Mouse (Mus musculus): ENCODE data around the gene Gm12166. TPM values are rescaled to one million over a fixed set of nuclear protein-coding genes. Genes with fewer than 3 reads are reported as not detected.

The Gm12166 gene
- total and polyA plus RNA-seq, 3 experiments, result 1.2 to 4.6 (median 1.6) TPM

DNA sequence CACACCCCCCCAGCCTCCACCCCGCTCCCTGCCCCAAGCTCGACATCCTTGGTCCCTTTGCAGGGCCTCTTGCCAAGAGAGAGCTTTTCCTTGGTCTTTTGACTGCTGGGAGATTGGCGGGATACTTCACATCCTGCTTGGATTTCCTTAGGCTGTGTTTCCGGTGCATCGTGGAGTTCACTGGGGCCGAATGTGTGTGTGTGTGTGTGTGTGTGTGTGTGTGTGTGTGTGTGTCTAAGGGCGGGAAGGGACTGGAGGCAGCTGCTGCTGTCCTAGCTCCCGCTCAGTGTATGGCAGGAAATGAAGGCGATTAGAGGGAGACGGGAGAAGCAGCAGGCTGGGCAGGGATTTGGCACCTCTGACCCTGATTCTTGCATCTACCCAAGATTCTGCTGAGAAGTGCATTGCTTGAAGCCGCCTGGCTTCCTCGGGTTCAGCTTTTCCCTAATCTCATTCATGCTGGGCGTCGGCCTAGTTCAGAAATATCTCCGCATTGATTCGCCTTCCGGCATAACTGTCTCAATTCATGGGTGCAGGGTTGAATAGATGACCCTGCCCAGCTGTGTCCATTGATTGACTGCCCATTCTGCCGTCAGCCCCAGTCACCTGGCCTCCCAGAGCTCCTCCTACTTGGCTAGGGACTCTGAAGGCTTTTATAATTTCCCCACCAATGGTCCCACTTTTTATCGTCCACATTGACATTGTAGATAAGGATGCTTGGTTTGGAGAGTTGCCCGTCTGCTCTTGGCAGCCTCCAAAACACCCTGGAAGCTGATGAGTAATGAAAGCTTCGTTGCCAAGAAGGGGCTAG is 13.3 kb upstream of the Gm12166 start:
- H3K9ac ChIP-seq (ENCODE audit: low read depth, low read length), result no peak overlapping the region
- no peaks in the 10 kb centered on the region for H3K79me2 ChIP-seq (replicated peaks; ENCODE audit: control insufficient read depth, insufficient read depth, low read length)
- intact Hi-C loops (cut with DNase I), result loop anchor here (1.0 kb wide), 1 partner anchor 57 kb away; no protein-coding TSS in a partner anchor
- WGBS, result 5% methylated on average over 20 of the region's 21 CpGs
- H3K4me1 ChIP-seq (ENCODE audit: control insufficient read depth, insufficient read depth, low read length), result peaks cover 47% of the 10 kb centered on the region
- H3K4me3 ChIP-seq, result no peak overlapping the region; the same call in 1 of the 2 replicates
- TF ChIP-seq POLR2A (IDR thresholded peaks at IDR 0.05; ENCODE audit: insufficient read depth, low read depth, low read length) (no peak), EP300 (IDR thresholded peaks at IDR 0.05; ENCODE audit: insufficient read depth, low read depth, low read length) (peak; percentile 78), CTCF (IDR thresholded peaks at IDR 0.05) (no peak)
- H3K27ac ChIP-seq, result peak overlapping the region; percentile 90
- H3K27me3 ChIP-seq (ENCODE audit: control insufficient read depth, insufficient read depth, low read length), result no peaks in the 10 kb centered on the region
- peak; percentile 77 to 87 for DNase-seq
- peaks cover 30% of the 10 kb centered on the region for H3K36me3 ChIP-seq (ENCODE audit: control insufficient read depth, insufficient read depth, low read length)

DNA sequence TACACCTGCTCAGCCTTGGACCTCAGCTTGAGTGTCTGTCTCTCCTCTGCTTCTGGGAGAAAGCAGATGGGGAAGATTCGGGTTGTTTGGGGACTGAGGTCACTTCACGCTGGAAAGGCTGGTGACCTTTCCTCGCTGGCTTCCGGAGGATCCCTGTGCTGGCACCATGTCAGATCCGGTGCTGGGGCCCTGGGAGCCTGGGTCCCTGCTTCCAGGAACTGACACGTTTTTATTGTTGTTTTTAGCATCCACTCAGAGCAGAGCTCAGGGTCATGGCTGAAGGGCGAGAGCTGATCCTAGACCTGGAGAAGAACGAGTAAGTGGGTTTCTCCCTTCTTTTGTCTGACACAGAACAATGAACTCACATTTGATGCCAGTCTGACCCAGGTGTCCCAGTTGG is 12.6 kb upstream of the Gm12166 start:
- peaks cover 24% of the 10 kb centered on the region for H3K36me3 ChIP-seq (ENCODE audit: control insufficient read depth, insufficient read depth, low read length)
- TF ChIP-seq EP300 (IDR thresholded peaks at IDR 0.05; ENCODE audit: insufficient read depth, low read depth, low read length) (no peak), CTCF (IDR thresholded peaks at IDR 0.05) (no peak), POLR2A (IDR thresholded peaks at IDR 0.05; ENCODE audit: insufficient read depth, low read depth, low read length) (no peak)
- 6% methylated on average over 8 of the region's 8 CpGs for WGBS
- intact Hi-C loops (cut with DNase I), result loop anchor here (1.0 kb wide), 1 partner anchor 58 kb away; no protein-coding TSS in a partner anchor
- peak; percentile 66 to 67 for DNase-seq
- peak overlapping the region; percentile 21; the same call in 1 of the 2 replicates for H3K9ac ChIP-seq (ENCODE audit: low read depth, low read length)
- peak overlapping the region; percentile 13; the same call in 1 of the 2 replicates for H3K4me3 ChIP-seq
- no peaks in the 10 kb centered on the region for H3K27me3 ChIP-seq (ENCODE audit: control insufficient read depth, insufficient read depth, low read length)
- 0 out of 2 replicates have a peak, but pooled peaks cover 1% of the 10 kb centered on the region for H3K79me2 ChIP-seq (replicated peaks; ENCODE audit: control insufficient read depth, insufficient read depth, low read length)
- peak overlapping the region; percentile 90 for H3K27ac ChIP-seq
- peaks cover 46% of the 10 kb centered on the region for H3K4me1 ChIP-seq (ENCODE audit: control insufficient read depth, insufficient read depth, low read length)

DNA sequence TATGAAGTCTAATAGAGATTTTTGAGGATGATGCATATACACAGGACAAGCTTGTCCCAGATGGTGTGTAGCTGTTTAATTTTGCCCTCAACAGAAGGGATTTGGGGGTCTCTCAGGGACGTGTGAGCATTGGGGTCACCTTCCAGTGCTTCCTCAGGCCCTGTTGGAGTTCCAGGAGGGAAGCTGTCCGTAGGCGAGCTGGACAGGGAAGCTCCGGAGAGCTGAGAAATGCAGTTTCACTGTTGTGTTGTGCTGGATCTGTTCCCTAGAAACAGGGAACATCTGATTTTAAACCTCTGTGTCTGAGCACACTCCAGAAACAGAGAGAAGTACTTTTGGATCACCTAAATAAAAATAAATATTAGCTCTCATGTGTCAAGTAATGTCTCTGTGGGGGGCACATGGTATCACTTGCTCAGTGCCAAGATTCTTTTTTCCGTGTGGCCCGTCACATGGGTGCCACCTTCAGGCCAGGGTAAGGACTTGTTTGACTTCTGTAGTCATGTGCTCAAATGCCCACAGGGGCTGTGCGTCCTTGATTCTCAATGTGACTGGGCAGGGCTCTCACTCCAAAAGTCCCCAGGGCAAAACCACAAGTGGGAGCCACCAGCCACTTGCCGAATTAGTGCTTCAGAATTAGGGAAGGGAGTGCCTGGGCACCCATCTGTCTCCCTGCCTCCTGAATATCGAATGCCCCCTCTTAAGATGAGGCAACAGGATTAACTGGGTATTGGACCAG is 11.0 kb upstream of the Gm12166 start:
- Histone ChIP-seq H3K4me3 (no peak overlapping the region), H3K79me2 (replicated peaks; ENCODE audit: control insufficient read depth, insufficient read depth, low read length) (0 out of 2 replicates have a peak, but pooled peaks cover 2% of the 10 kb centered on the region), H3K9ac (ENCODE audit: low read depth, low read length) (peak overlapping the region; percentile 28; the same call in 1 of the 2 replicates), H3K27me3 (ENCODE audit: control insufficient read depth, insufficient read depth, low read length) (no peaks in the 10 kb centered on the region), H3K36me3 (ENCODE audit: control insufficient read depth, insufficient read depth, low read length) (peaks cover 23% of the 10 kb centered on the region), H3K27ac (peak overlapping the region; percentile 90), H3K4me1 (ENCODE audit: control insufficient read depth, insufficient read depth, low read length) (peaks cover 40% of the 10 kb centered on the region)
- peak; percentile 96 for TF ChIP-seq EP300 (IDR thresholded peaks at IDR 0.05; ENCODE audit: insufficient read depth, low read depth, low read length)
- TF ChIP-seq CTCF (IDR thresholded peaks at IDR 0.05), result peak; percentile 59
- TF ChIP-seq POLR2A (IDR thresholded peaks at IDR 0.05; ENCODE audit: insufficient read depth, low read depth, low read length), result 0 out of 2 replicates have a peak, but pooled peaks have one; percentile 15
- DNase-seq, result peak; percentile 69 to 84
- WGBS, result 12% methylated on average over 9 of the region's 9 CpGs
- intact Hi-C loops (cut with DNase I), result loop anchor here (1.0 kb wide), 1 partner anchor 47 kb away; no protein-coding TSS in a partner anchor

DNA sequence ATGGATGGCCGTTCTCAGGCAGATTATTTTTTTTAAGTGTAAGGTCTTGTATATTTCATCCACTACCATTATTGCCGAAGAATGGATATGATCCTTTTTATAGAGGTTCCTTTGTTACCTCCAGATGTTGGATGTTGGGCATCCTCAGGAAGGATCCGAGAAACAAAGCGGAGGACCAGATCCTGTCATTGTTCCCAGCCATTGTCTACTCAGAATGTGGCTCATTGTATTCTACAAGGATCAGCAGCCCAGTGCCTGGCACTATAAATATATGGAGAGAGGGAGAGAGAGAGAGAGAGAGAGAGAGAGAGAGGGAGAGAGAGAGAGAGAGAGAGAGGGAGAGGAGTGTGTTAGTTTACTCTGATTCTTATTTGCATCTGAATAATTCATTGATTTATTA is 10.4 kb upstream of the Gm12166 start:
- Histone ChIP-seq H3K27me3 (ENCODE audit: control insufficient read depth, insufficient read depth, low read length) (no peaks in the 10 kb centered on the region), H3K79me2 (replicated peaks; ENCODE audit: control insufficient read depth, insufficient read depth, low read length) (0 out of 2 replicates have a peak, but pooled peaks cover 2% of the 10 kb centered on the region), H3K4me3 (no peak overlapping the region), H3K4me1 (ENCODE audit: control insufficient read depth, insufficient read depth, low read length) (peaks cover 38% of the 10 kb centered on the region), H3K9ac (ENCODE audit: low read depth, low read length) (no peak overlapping the region), H3K27ac (peak overlapping the region; percentile 90), H3K36me3 (ENCODE audit: control insufficient read depth, insufficient read depth, low read length) (peaks cover 29% of the 10 kb centered on the region)
- peak in 1 of 2 experiments; percentile 15 for DNase-seq
- TF ChIP-seq EP300 (IDR thresholded peaks at IDR 0.05; ENCODE audit: insufficient read depth, low read depth, low read length), result no peak
- no peak for TF ChIP-seq CTCF (IDR thresholded peaks at IDR 0.05)
- TF ChIP-seq POLR2A (IDR thresholded peaks at IDR 0.05; ENCODE audit: insufficient read depth, low read depth, low read length), result no peak
- WGBS, result 26% methylated on average over 4 of the region's 4 CpGs
- intact Hi-C loops (cut with DNase I), result no loop called here

DNA sequence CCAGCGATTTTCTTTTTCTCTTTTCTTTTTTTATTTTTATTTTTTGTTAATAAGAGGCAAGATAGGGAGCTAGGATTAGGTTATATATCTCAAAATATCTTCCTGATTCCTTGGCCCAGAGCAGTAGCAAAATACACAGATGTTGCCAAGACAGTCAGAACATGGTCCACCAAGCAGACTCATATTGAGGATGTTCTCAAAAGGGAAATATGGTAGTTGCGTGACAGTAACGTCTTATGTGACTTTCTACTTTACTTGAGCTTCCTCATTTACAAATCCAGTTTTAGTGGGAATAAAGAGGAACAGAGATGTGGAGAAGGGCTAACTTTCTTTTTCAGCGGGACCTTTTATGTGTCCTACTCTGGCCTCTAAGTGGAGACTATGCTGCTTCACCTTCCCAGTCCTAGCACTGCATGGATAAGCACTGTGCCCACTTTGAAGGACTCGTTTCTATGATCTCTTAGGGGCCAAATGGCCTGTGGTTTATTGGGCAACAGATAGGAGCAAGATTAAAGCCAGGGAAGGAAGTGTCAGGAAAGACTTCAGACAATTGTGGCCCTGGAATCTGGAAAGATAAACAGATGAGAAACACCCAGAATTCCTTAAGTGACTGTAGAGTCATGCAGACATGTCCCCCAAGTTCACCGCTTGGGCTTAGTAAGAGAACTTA is 9.8 kb upstream of the Gm12166 start:
- 35% methylated on average over 6 of the region's 6 CpGs for WGBS
- Histone ChIP-seq H3K9ac (ENCODE audit: low read depth, low read length) (no peak overlapping the region), H3K27me3 (ENCODE audit: control insufficient read depth, insufficient read depth, low read length) (no peaks in the 10 kb centered on the region), H3K4me1 (ENCODE audit: control insufficient read depth, insufficient read depth, low read length) (peaks cover 38% of the 10 kb centered on the region), H3K36me3 (ENCODE audit: control insufficient read depth, insufficient read depth, low read length) (peaks cover 31% of the 10 kb centered on the region), H3K27ac (peak overlapping the region; percentile 90), H3K4me3 (no peak overlapping the region), H3K79me2 (replicated peaks; ENCODE audit: control insufficient read depth, insufficient read depth, low read length) (0 out of 2 replicates have a peak, but pooled peaks cover 2% of the 10 kb centered on the region)
- no peak for DNase-seq
- intact Hi-C loops (cut with DNase I), result no loop called here
- TF ChIP-seq CTCF (IDR thresholded peaks at IDR 0.05) (no peak), EP300 (IDR thresholded peaks at IDR 0.05; ENCODE audit: insufficient read depth, low read depth, low read length) (no peak), POLR2A (IDR thresholded peaks at IDR 0.05; ENCODE audit: insufficient read depth, low read depth, low read length) (no peak)

All from heart, adult 2 months (tissue).